Mouse (Mus musculus) forelimb bud, embryonic 11.5 days (tissue): ENCODE data around the gene Sgce.
"Not testable (repeated sequence)": the region's sequence is repeated elsewhere in the genome, so short reads cannot be mapped to it uniquely, and the experiment has no call there.

ENCODE experiments used
- DNase-seq: peaks from one replicate; pipeline ENCODE4 v3.0.0-alpha.2; 2012; ENCODE audit warnings: low read depth, low spot score

Gene Sgce

DNA sequence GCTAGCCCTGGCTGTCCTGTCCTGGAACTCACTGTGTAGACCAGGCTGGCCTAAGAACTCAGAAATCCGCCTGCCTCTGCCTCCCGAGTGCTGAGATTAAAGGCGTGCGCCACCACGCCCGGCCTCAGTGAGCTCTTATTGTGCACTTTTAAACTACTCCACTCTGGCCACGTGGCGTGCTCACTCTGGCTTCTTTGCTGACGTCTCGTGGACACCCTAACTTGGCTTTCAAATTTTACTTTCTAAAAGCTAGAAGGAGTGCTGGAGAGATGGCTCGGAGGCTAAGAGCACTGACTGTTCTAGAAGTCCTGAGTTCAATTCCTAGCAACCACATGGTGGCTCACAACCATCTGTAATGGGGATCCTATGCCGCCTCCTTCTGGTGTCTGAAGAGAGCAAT is 93.3 kb downstream of the Sgce start:
- not testable (repeated sequence) for DNase-seq

DNA sequence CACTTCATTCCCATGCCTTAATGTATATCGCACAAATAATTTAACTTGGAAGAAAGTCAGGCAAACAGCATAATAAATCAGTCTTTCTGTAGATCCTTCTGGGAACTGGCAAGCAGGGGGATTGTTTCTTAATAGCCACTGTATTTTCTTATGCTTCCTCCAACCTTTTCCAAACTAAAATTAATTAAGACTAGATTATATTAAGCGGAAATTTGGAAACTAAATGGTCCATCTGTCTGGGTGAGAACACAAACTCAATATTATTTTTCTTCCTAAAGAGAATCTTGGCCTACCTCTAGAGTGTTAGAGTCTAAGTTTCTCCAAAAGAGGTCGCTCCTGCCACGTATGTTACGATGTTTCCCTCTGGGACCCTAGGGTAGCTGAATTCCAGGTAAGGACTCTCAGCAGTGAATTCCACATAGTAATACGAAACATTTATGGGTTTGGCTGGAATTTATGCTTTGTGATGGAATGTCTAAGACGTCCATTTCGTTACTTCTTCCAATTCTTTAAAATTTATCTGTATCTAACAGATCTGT is 94.3 kb downstream of the Sgce start:
- DNase-seq, result no peak

DNA sequence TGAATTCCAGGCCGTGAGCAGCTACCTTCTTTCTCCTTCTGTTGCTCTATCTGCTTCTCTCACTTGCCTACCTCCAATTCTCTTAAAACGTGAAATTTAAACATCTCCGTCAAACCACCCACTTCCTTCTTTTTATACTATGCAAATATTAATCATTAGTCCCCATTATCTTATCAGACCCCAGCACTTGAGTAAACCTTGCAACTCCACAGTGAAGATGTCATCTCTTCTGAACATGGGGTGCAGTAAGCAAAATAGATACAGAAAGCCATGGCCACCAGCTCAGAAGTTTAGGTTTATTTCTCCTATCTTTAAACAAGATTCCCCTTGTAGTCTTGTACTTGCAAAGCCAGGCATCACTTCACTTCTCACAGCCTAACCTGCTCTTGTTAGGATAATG is 99.7 kb downstream of the Sgce start:
- DNase-seq, result no peak

DNA sequence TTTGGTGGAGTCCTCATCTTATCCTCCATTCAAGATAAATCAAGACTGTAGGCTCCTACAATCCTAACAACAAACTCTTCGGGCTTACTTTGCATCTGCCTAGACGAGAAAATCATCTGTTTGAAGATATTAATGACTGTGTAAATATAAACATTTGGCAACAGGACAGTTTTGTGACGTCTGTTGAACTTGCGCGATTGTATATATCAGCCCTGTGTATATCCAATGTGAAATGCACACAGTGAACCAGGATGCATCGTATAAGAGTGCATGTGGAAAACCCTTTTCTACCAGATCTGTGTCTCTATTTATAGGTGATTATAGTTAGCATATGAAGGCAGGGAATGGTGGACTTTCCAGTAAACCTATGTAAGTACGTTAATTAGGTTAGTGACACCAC is 104.9 kb downstream of the Sgce start:
- no peak for DNase-seq

DNA sequence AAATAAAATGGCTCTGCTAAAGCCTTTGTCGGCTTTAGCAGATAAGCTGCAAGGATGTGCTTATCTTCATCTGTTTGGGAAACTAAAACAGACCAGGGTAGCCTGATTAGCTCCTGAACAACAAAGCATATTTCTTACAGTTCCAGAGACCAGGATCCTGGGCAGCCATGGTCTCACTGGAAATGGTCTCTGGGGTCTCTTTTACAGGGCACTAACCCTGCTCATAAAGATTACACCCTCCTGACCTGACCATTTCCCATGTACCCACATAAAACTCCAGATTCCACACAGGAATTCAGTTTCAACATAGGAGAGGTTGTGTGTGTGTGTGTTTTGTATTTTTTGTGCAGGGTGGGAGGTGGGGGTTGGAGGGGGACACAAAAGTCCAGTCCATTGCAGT is 112.2 kb downstream of the Sgce start:
- peak; percentile 63 for DNase-seq

DNA sequence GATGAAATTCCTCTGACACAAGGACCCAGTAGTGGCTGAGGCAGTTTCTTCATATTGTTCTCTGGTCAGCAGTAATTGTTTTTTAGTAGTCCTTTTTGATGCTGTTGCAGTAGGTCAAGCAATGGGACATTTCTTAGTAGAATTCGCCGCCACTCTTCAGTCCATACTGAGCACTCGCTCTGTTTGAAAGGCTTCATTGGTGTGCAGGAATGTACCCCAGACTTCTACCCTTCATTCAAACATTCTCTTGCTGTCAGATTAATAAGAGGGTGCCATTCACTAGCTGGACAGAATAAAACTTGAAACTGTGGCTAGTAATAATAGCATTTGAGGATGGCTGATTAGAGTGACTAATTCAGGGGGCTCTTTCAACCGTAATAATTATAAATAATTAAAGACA is 113.8 kb downstream of the Sgce start:
- DNase-seq, result no peak

DNA sequence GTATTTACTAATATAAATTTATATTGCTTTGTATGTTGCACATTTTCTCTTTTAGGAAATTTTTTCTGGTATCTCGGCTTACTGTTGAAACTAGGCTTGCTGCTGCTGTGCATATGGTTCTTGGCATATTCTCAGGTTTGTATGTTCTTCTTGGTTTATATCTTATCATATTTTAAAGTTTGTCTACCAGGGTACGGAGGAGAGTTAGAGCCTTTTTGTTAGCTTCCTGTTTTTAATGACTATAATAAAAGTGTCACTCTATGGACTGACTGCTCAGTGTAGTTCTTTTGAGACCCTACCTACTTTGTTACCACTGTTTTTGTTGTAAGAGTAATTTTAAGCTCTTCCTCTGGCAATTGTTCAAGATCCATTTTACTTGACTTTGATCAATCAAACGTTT is 115.5 kb downstream of the Sgce start:
- no peak for DNase-seq
